Mouse (Mus musculus) myocyte (in vitro differentiated cells): ENCODE data around the gene Micu1.

ENCODE experiments used
- MAX ChIP-seq: IDR thresholded peaks from one replicate; pipeline ENCODE4 v1.6.1; 2011; ENCODE audit warnings: low read depth, mild to moderate bottlenecking, control low read depth
- MYOG ChIP-seq, 3 experiments: IDR thresholded peaks; one replicate each; pipeline ENCODE4 v1.6.1; 2011; ENCODE audit warnings: control low read depth in 2 of 3, low read depth in 2 of 3, mild to moderate bottlenecking in 2 of 3; ENCODE audit not compliant: insufficient read length in 2 of 3, control insufficient read depth in 1 of 3, insufficient read depth in 1 of 3
- POLR2A ChIP-seq: IDR thresholded peaks from one replicate; pipeline ENCODE4 v1.6.1; 2011; ENCODE audit warnings: low read depth, mild to moderate bottlenecking, control low read depth, moderate library complexity; ENCODE audit not compliant: insufficient read length
- POLR2AphosphoS2 ChIP-seq: IDR thresholded peaks from one replicate; pipeline ENCODE4 v1.6.1; 2011; ENCODE audit warnings: low read depth, control low read depth; ENCODE audit not compliant: insufficient read length
- TCF3 ChIP-seq: IDR thresholded peaks from one replicate; pipeline ENCODE4 v1.6.1; 2011; ENCODE audit warnings: low read depth, control low read depth; ENCODE audit not compliant: insufficient read length

DNA sequence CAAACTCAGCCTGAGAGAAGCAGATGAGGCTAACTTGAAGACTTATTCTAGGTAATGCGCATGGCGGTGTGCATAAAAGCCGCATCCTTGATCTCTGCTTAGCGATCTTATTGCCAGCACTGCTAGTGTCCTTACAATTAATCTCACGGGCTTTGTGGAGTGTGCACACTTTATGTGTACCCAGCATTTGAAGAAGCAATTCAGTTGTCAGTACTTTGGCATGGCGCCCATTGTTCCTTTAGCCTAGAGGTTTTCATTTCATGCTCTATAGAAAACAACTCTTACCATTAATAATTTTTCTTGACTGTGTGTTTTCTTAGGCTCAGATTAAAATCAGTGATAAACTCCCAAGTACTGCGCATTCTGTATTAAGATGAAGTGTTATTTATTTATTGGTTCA lies 7.0 kb downstream of the Micu1 start:
- TF ChIP-seq MAX (no peak), POLR2AphosphoS2 (no peak), POLR2A (no peak), TCF3 (no peak), MYOG (IDR thresholded peaks at IDR 0.05; ENCODE audit: control insufficient read depth in 1 of 3, insufficient read depth in 1 of 3, insufficient read length in 2 of 3, low read depth in 2 of 3) (no peak)
